Mouse (Mus musculus) megakaryocyte-erythroid progenitor cell, adult 5-6 weeks (primary cell): ENCODE measurements at regions not wholly inside any gene's neighbourhood (a gene's known extent, or its start where the extent isn't known, plus 50 kb on each side); places are given as distances from the start of the nearest gene placed in this dataset.

ENCODE experiments used
- ATAC-seq: replicated peaks from 2 replicates; pipeline ENCODE4 v1.8.0; 2016; ENCODE audit warnings: mild to moderate bottlenecking, inconsistent platforms; ENCODE audit not compliant: severe bottlenecking, poor library complexity, low FRiP score, low TSS enrichment

DNA sequence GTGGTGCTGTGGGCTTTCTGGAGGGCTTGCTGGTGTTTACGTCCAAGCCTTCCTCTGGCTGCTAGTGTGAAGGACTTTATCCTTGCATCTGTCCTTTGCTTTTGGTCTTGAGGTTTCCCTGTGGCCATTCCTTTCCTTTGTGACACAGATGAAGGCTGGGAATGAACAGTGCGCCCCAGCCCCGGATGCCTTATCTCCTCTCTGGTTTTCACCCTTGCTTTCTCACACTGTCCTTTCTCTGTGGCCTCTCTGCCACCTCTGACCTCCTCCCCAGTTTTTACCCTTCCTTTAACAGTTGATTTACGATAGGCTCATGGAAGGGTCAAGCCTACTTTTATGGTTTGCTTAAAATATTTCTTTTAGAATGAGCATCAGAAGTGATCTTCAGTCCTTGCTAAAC lies 53.2 kb downstream of the Gas1 start:
- ATAC-seq = no peak

DNA sequence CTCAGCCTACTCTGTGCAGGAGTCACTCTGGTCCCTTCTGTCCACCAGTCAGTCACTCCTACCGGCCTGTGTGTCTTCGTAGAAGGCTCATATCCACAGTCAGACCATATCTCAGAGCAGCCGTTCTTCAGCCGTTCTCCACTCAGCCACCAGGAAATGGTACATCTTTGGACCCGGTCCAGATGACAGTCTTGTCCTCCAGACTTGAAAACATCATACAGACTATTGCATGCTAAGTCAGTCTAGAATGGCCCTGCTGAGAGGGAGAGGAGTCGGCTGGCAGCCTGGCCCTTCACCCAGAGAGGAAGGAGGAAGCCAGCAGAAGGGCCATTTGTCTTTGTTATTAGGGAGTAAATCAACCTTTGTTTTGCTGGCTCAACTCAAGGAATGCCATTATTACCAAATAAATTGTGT lies 54.0 kb downstream of the Gas1 start:
- no peak for ATAC-seq

DNA sequence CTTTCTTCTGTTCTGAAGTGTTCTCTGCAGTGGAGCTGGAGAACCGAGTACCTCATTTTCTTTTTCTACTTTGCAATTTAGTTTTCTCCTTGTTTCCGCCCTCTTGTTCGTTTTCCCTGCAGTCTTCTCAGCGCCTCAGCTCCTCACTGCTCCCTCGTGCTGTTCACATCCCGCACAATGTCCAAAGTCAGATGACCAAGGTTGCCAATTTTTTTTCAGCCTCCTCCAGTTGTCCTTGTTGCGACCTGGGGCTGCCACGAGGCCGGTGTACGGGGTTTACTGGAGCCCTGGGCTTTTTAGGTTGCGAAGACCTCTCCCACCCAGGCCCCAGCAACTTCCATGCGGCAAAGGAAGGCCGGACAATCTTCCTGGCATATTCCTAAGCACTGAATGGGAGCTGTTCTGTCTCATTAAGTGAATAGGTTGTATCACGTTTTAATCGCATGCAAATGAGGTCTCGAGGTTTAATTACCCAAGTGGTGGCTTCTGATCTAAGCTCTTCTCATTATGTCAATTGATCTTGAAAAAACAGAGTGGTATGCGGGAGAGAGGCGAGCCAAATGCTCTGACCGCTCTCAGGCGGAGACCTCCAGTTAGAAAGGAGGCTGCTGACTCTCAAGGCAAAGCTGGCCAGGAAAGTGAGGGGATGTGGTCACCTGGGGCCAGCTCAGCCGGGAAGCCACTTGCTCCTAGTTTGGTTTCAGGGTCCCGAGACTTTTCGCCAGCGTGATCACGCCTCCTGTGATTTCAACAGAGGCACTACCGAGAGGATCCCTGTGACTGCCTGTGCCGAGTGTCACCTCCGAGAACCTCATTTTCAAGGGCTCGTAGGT lies 54.6 kb downstream of the Gas1 start:
- no peak for ATAC-seq

DNA sequence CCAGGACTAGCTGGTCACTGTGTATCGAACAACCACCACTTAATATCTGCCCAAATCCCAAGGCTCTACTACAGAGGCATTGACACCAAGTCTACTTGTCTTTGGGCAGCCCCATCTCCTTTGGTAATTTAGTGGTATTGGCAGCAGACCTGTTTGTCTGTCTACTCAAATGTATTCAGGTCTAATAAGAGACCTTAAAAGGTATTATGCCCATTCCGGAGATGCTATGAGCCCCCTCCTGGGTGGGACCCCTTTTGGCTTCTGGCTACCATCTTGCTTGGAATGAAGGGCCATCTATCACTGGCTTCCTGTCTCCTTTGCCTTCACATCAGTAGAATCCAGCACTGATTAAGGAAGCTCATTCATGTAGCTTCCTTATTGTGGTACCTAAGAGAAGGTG lies 65.7 kb downstream of the Gas1 start:
- no peak for ATAC-seq

DNA sequence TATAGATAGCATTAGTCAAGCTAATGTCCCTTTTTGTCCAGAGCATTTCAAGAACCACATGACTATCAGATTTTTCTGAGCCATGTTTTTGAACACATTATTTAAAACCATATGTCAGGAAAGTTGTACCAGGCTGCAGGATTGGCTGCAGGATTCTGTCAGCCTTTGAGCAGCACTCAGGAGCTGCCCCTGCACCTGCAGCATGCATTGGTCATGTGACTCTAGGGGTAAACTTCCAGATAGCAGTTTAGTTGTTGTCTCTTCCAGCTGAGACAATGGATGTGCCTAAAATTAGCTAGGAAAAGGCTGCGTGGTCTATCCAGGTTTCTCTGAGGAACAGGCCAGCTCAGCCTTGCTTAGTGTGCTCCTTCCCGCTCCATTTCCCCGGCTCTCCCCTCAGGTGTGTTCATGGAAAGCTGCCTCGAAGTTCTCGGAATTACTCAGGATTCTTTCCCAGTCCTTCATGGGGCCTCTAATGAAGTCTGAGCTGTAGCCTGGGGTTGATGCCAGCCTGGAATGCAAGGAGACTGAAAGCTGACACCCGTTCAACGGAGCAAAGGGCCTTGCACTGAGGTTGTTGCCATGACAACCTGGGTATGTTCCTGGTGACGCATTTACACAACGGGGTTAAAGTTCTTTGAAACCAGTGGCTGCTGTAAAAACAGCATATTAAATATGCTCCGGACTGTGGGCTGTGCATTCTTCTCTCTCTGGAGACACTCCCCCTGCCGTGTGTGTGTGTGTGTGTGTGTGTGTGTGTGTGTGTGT lies 66.9 kb downstream of the Gas1 start:
- no peak for ATAC-seq

DNA sequence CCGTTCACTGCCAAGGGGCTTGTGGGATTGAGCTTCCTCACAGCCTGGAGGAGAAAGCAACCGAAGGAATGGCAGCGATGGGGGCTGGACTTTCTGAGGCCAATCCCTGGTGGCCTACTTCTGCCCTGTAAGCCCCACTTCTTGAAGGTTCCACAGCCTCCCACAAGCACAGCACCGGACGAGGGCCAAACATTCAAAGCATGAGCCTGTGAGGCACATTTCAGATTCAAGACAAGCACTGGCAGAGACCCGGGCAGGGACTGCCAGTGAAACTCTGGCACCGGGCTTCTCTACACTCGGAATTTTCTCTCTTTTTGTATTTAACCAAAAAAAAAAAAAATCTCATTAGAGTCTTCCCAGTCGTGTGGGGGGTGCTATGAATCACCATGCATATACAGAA lies 71.9 kb downstream of the Gas1 start:
- ATAC-seq = no peak

DNA sequence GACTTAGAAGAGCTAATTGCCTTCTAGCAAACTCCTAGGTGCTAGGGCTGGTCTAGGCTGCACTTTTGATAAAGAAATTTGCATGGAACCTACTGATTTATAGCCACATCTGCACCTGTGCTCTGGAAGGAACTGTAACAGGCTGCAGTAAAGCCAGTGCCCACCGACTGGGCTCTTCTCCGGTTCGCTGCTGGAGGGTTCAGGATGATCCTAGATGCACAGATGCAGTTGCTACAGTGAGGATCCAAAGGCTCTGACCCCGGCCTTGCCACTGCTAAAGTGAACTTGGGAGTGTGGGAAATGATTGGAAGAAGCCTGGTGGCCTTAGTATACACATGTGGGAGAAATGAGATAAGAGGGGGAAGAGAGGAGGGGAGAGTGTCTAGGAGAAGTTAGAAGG lies 75.5 kb downstream of the Gas1 start:
- no peak for ATAC-seq

DNA sequence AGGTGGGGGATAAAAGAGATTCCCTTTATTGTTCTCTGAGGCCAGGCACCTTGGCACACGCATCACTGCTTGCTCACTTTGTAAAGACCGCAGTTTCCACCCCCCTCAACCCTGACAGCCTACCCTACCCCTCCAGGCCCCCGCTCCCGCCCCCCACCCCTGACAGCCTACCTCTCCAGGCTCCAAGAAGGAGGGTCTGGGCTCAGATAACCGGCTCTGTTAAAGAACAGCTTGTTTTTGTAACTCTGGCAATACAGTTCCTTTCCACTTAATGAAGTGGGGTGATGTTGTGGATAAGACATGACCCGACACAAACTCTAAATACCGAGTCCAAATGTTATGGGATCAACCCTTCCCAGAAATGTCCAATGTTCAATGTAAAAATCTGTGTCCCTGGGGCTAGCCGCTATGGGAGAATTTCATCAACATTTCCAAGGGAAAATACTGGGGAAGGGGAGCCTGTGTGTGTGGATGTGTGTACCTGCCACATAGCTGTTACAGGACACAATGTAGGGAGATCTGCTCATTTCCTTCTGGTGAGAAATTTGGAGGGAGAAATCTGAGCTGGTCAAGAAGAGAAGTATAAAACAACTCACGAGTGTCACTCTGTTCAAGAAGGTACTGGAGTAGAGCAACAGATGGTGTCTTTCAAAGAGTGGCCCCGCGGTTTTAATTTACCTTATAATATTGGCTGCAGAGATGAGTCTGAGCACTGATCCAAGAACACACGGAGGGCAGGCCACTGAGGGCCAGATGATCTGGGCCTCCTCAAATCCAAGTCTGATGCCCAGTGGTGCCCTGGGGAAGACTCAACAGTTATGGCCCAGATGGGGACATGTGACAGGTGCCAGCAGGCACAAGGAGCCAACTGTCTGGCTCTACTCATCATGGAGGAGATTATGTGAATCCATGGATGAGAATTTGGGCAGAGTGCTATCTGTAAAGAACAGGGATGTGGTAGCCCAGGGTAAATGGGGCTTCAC lies 76.7 kb downstream of the Gas1 start:
- no peak for ATAC-seq

DNA sequence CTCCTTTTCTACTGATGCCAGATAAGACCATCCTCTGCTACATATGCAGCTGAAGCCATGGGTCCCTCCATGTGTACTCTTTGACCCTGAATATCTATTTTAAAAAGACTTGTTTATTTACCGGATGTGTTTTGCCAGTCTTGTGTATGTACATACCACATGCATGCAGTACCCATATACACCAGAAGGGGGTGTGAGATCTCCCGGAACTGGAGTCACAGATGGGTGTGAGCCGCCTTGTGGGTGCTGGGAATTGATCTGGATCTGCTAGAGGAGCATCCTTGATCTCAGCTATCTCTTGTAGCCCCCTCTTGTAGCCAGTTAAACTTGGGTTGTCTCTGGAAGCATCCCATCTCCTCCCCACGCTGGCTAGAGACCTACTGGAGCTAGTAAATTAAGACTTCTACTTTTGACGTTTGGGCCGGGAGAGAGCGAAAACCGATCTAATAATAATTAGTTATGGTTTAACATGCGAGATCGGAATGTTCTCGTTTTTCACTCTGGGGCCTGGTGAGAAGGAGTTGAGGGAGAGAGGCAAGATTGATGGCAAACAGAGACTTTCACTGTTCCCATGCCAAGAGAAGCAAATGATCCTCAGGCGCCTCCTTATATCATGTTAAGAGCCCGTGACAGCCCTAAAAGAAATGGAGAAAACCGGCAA lies 77.6 kb downstream of the Gas1 start:
- no peak for ATAC-seq

DNA sequence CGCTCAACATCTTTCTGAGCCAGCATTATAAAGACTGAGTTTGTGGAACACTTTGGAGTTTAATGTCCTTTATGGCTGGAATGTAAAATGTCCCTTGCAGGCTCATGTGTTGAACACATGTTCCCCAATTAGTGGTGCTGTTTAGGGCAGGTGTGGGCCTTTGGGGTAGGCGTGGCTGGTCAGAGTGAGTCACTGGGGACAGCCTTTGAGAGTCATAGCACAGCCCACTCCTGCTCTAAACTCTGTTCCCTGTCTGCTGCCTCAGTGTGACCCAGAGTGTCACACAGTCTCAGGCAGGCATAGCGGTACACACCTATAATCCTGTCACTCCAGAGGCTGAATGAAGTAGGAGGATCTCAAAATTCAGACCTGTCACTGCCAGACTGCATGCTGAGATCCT lies 78.8 kb downstream of the Gas1 start:
- ATAC-seq = no peak

DNA sequence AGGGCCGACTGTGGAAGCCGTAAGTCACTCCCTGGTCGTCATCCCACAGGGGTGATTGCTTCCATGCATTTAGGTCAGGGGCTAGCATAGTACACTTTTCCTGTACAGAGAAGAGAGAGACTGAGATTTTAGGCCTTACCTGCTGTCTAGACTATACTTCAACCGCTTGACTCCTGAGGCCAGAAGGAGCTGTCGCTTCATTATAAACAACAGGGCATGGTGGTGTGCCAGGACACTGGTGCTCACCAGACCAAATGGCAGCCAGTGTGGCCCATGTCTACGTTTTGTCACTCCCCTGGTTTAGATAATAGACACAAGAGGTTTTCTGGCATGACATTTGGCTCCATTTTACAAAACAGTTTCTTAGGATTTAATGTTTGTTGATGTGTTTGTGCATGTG lies 79.4 kb downstream of the Gas1 start:
- ATAC-seq = no peak

DNA sequence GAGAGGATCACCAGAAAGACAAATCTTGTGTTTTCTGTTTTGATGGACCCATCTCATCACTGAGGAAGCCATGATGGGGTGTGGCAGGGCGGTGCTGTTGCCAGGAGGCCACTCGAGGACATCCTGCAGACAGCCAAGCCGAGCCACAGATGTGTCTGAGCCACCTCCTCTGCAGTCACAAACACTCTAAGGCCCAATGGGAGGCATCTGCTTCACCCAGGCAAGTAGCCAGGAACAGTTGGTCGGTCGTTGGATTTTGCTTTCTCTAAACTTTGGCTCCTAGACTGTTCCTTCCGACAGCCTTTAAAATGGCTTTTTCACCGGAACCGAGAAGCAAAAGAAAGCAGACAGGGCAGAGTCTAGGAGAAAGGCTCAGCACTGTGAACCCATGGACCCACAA lies 90.5 kb downstream of the Gas1 start:
- ATAC-seq = no peak

DNA sequence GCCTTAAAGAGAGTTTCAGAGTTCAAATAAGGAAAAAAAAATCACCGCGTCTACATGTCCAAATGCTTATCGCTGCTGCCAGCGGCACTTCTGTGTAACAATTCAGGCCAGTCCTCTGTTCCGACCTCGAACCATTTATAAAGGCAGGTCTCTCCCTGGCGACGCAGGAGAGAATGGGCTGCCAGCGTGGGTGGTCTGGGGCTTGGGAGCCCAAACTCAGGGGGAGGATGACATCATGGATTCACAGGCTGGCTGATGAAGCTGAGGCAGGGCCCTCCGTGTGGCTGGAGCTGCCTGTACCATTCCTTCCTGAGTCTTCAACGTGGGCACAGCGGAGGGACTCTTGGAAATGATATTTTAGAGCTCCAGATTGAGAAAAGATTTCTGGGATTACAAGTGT lies 92.2 kb downstream of the Gas1 start:
- no peak for ATAC-seq

DNA sequence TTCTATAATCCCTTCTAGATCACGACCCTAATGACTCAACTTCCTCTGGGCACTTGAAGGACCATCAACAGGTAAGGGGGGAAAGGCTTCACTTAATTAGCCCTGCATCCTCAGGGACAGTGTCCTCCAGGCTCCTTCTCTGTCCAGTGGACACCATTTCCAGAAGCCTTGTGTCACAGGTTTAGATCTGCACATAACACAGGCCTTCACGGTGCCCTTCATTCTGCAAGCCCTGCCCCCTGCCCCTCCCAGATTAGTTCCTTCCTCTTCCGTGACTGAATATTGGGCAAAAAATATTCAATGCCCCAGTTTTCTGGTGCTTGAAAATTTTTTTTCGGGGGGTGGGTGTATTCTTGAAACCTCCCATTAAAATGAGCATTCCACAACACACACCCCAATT lies 92.9 kb downstream of the Gas1 start:
- no peak for ATAC-seq

DNA sequence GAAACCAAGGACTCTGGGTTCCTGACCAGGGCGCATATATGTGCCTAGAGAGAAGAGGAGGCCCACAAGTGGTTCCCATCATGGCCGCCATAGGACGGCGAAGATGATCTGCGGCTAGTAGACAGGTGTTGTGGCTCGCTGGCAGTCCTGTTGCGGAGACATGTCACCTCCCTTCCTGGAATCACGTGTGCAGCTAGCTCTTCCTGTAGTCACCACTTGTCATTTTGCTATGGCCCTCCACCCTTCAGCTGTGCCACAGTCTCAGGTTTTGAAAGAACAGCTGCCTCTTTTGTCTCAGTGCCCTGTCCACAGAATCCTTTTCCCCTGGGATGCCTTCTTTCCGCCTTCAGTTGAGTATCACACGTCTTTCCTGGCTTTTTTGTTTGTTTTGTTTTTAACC lies 97.1 kb downstream of the Gas1 start:
- ATAC-seq = no peak

DNA sequence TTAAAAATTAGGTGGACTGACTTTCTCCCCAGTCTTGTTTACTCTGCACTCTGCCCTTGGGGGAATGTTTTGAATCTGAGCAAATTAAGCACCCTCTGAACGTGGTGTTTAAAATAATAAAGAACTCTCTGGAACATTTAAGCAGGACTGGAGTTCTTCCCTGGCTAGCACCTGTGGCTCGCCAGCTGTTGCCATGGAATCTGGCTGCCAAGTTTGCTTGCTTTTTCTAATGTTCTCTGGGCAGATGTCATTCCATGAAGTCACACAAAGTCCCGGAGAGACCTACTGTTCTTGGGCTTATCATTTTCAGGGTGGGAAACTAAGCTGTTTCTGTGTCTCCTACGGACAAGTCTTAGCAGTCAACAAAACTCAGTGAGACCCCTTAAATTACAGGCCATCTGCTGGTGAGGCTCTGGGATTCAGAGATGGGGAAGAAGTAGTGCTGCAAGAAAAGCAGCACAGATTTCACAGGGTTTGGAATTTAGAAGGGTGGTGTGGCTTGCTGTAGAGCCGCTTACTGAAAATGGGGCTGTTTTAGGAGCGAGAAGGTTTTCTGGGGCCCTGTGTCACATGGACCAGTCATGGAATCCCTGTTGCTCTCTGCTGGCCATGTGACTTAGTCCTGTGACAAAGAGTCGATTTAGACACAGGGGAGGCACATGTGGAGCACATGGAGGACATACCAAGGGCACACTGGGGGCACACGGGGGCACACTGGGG lies 98.7 kb downstream of the Gas1 start:
- no peak for ATAC-seq

DNA sequence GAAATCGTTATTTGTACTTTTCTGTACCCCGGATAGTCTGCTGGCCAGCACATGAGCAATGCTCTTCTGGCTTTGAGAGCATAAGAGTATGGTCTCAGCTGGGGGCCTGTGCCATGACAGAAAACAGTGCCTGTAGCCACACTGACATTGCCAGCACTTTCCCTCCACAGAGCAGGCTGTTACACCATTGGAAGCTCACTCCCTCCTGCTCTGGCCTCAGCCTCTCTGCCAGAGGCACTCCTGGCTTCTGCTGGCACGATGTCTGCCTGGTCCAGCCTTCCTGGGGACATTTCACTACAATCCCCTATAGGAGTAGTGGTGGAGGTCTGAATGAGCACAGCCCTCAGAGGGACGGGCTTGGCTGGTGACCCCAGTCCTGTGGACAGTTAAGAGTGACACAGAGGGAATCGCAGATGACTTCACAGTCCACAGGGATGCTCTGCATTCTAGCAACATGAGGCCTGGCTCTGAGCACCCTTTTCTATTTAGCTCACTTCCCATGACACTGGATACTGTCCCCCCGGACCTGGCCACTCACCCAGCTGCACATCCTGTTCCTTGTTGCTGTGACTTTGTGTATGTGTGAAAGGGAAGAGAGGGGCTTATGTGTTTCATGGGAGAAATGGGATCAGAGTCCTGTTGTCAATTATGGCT lies 100.9 kb downstream of the Gas1 start:
- ATAC-seq = no peak

DNA sequence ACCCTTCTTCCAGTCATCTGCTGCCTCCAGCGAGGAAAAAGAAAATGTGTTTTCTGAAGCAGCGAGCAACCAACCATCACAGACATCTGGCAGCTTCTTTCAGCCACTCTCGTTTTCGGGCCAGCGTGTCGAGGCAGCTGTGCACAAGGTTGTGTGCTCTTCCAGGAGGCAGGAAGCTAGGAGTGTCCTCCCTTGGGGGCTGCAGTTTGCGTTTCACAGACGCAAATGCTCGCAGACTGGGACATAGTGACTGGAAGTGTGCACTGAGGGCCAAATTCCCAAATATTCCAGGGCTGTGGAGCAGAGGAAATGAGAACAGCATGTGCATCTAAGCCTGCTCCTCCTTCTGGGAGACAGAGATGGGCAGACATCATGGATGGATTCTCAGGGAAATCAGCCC lies 105.6 kb downstream of the Gas1 start:
- ATAC-seq = no peak
